Mouse (Mus musculus) monocyte, adult 5-6 weeks (primary cell): ENCODE data around the gene Lrrc3b. TPM values are rescaled to one million over a fixed set of nuclear protein-coding genes. Genes with fewer than 3 reads are reported as not detected.

ENCODE experiments used
- ATAC-seq: fragments of 153-309, 156-312 bp; replicated peaks from 2 replicates; pipeline ENCODE4 v1.8.0; 2017; ENCODE audit warnings: mild to moderate bottlenecking; ENCODE audit not compliant: low TSS enrichment, insufficient number of reproducible peaks, severe bottlenecking, poor library complexity, low FRiP score
- total RNA-seq: library from RNA; stranded (forward); fragments of 200-1000, 200-491, 200-594 nt; gene quantifications from 3 replicates; pipeline ENCODE4 v1.2.3, GENCODE M21; 2017

Gene Lrrc3b
- total RNA-seq, 1 experiment from 2014 or later: not detected

GRCm38 (mm10) chr14:15355512-15355911 lies 83.3 kb downstream of the Lrrc3b start:
- no peak for ATAC-seq

GRCm38 (mm10) chr14:15354299-15354698 lies 84.5 kb downstream of the Lrrc3b start:
- ATAC-seq: no peak

- no peak for ATAC-seq
Measured at GRCm38 (mm10) chr14:15333130-15333529, 105.7 kb downstream of the Lrrc3b start.

GRCm38 (mm10) chr14:15331370-15331769 lies 107.4 kb downstream of the Lrrc3b start:
- ATAC-seq: no peak

- ATAC-seq: no peak
Measured at GRCm38 (mm10) chr14:15330155-15330554, 108.6 kb downstream of the Lrrc3b start.

GRCm38 (mm10) chr14:15325872-15326271 lies 112.9 kb downstream of the Lrrc3b start:
- ATAC-seq: no peak

GRCm38 (mm10) chr14:15322441-15323123 lies 116.2 kb downstream of the Lrrc3b start:
- ATAC-seq: no peak

- no peak for ATAC-seq
Measured at GRCm38 (mm10) chr14:15319399-15319915, 119.3 kb downstream of the Lrrc3b start.

GRCm38 (mm10) chr14:15308576-15308975 lies 130.2 kb downstream of the Lrrc3b start:
- ATAC-seq: no peak
